Mouse (Mus musculus): ENCODE measurements around the gene Tmem106b.

The Tmem106b gene

GRCm38 (mm10) chr6:13069302-13070146, at the start of gene Tmem106b:
Gene Tmem106b (plus strand): TSS chr6:13069759.
- in situ Hi-C loops (cut with MboI; ENCODE audit: low sequenced_read_pairs), result no loop called here

GRCm38 (mm10) chr6:13021245-13022100, 48.1 kb upstream of the Tmem106b start:
- in situ Hi-C loops (cut with MboI; ENCODE audit: low sequenced_read_pairs), result no loop called here

- in situ Hi-C loops (cut with MboI; ENCODE audit: low sequenced_read_pairs), result no loop called here
Observed at GRCm38 (mm10) chr6:13030558-13030957, 39.0 kb upstream of the Tmem106b start.

GRCm38 (mm10) chr6:13030961-13031360, 38.6 kb upstream of the Tmem106b start:
- in situ Hi-C loops (cut with MboI; ENCODE audit: low sequenced_read_pairs), result no loop called here

- in situ Hi-C loops (cut with MboI; ENCODE audit: low sequenced_read_pairs), result no loop called here
Observed at GRCm38 (mm10) chr6:13052408-13053200, 17.0 kb upstream of the Tmem106b start.

GRCm38 (mm10) chr6:13061276-13062039, 8.1 kb upstream of the Tmem106b start:
- in situ Hi-C loops (cut with MboI; ENCODE audit: low sequenced_read_pairs), result no loop called here

- in situ Hi-C loops (cut with MboI; ENCODE audit: low sequenced_read_pairs), result no loop called here
Observed at GRCm38 (mm10) chr6:13062063-13062462, 7.5 kb upstream of the Tmem106b start.

GRCm38 (mm10) chr6:13062691-13063255, 6.8 kb upstream of the Tmem106b start:
- in situ Hi-C loops (cut with MboI; ENCODE audit: low sequenced_read_pairs), result no loop called here

GRCm38 (mm10) chr6:13070147-13070425, 527 bp downstream of the Tmem106b start:
- in situ Hi-C loops (cut with MboI; ENCODE audit: low sequenced_read_pairs), result no loop called here

GRCm38 (mm10) chr6:13070485-13070884, 926 bp downstream of the Tmem106b start:
- in situ Hi-C loops (cut with MboI; ENCODE audit: low sequenced_read_pairs), result no loop called here

GRCm38 (mm10) chr6:13073036-13073435, 3.5 kb downstream of the Tmem106b start:
- in situ Hi-C loops (cut with MboI; ENCODE audit: low sequenced_read_pairs), result no loop called here

- in situ Hi-C loops (cut with MboI; ENCODE audit: low sequenced_read_pairs), result no loop called here
Observed at GRCm38 (mm10) chr6:13073876-13074275, 4.3 kb downstream of the Tmem106b start.

GRCm38 (mm10) chr6:13082881-13083280, 13.3 kb downstream of the Tmem106b start:
- in situ Hi-C loops (cut with MboI; ENCODE audit: low sequenced_read_pairs), result no loop called here

- in situ Hi-C loops (cut with MboI; ENCODE audit: low sequenced_read_pairs), result no loop called here
Observed at GRCm38 (mm10) chr6:13096656-13097435, 27.3 kb downstream of the Tmem106b start.

GRCm38 (mm10) chr6:13100137-13100536, 30.6 kb downstream of the Tmem106b start:
- in situ Hi-C loops (cut with MboI; ENCODE audit: low sequenced_read_pairs), result no loop called here

GRCm38 (mm10) chr6:13108662-13109061, 39.1 kb downstream of the Tmem106b start:
- in situ Hi-C loops (cut with MboI; ENCODE audit: low sequenced_read_pairs), result no loop called here

- in situ Hi-C loops (cut with MboI; ENCODE audit: low sequenced_read_pairs), result no loop called here
Observed at GRCm38 (mm10) chr6:13137255-13137654, 67.7 kb downstream of the Tmem106b start.
